Mouse (Mus musculus) heart, embryonic 12.5 days (tissue): ENCODE results near the gene Klk9. TPM values are rescaled to one million over a fixed set of nuclear protein-coding genes. Genes with fewer than 3 reads are reported as not detected.
A peak's percentile ranks its signal among the peaks of the same experiment; 100 is the strongest.

ENCODE experiments used
- ATAC-seq: fragments of 200-750 bp; cut with Nextera tagmentation; 2 replicates; pipeline ENCODE4 v1.8.0; 2017; ENCODE audit warnings: moderate TSS enrichment, moderate library complexity; ENCODE audit not compliant: insufficient number of reproducible peaks, low FRiP score
- H3K27ac ChIP-seq: fragments of 300-500 bp; sonication (generic); 2 replicates; pipeline ENCODE4 v1.5.1; 2016; ENCODE audit warnings: mild to moderate bottlenecking, moderate library complexity; ENCODE audit not compliant: poor library complexity, severe bottlenecking
- H3K27me3 ChIP-seq: fragments of 300-500 bp; sonication (generic); replicated peaks from 2 replicates; pipeline ENCODE4 v1.6.1; 2016; ENCODE audit warnings: mild to moderate bottlenecking, moderate library complexity
- H3K36me3 ChIP-seq: fragments of 300-500 bp; sonication (generic); 2 replicates; pipeline ENCODE4 v1.6.1; 2016; ENCODE audit warnings: mild to moderate bottlenecking, moderate library complexity
- H3K4me1 ChIP-seq: fragments of 300-500 bp; sonication (generic); replicated peaks from 2 replicates; pipeline ENCODE4 v1.6.1; 2016; ENCODE audit warnings: mild to moderate bottlenecking
- H3K4me2 ChIP-seq: fragments of 300-500 bp; sonication (generic); 2 replicates; pipeline ENCODE4 v1.6.1; 2016; ENCODE audit warnings: mild to moderate bottlenecking, moderate library complexity
- H3K4me3 ChIP-seq: fragments of 300-500 bp; sonication (generic); 2 replicates; pipeline ENCODE4 v1.5.1; 2016; ENCODE audit warnings: mild to moderate bottlenecking
- H3K9ac ChIP-seq: fragments of 300-500 bp; sonication (generic); 2 replicates; pipeline ENCODE4 v1.6.1; 2016; ENCODE audit warnings: mild to moderate bottlenecking, moderate library complexity
- H3K9me3 ChIP-seq: fragments of 300-500 bp; sonication (generic); replicated peaks from 2 replicates; pipeline ENCODE4 v1.6.1; 2016; ENCODE audit warnings: mild to moderate bottlenecking, moderate library complexity
- WGBS: fragments of 180-500 bp; shearing (Covaris S2); methylation state at CpG from one replicate; pipeline ENCODE4 v1.1.7; 2016; 5-methylcytosine and 5-hydroxymethylcytosine counted together
- polyA plus RNA-seq: library from polyadenylated mRNA; unstranded; fragments of >200 nt; fragmentation: Nextera tagmentation; extraction: Ambion mirVana; gene quantifications from 2 replicates; pipeline ENCODE4 v1.2.1, GENCODE M21; 2016

Klk9 gene
- polyA plus RNA-seq, 1 experiment from 2014 or later: not detected

DNA sequence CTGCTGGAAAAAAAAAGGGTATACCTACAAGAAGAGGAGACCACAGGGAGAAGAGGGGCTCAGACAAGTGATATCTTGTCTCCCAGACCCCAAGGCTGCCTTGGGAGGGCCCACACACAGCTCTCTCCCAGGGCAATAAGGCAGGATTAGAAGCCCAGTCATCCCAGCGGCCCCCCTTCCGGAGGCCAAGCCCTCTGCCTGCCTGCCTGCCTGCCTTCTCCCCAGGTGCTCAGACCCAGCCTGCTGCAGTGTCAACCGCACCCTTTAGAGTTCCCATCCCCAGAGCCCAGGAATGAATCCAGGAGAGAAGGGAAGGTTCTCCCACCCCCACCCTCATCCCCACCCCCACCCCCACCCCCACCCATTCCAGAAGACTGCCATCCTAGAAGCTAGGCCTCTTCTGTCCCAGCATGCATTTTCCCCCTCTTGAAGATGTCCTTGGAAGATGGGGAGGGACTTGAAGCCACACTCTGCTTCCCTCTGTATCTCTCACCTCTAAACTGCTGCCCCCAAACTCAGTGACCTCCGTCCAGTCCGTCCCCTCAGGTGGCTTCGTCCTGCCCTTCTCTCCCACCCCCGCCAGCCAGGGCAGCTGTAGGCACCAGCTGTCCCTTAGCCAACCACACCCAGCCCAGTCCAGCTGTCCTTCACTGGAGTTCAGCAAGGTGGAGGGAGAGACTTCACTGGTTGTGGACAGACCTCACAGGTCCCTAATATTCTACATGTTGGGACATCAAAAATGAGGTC is 16.2 kb upstream of the Klk9 start:
- no peak overlapping the region for H3K9ac ChIP-seq
- no peaks in the 10 kb centered on the region for H3K9me3 ChIP-seq
- H3K4me2 ChIP-seq: no peak overlapping the region
- H3K4me3 ChIP-seq: no peak overlapping the region
- no peaks in the 10 kb centered on the region for H3K36me3 ChIP-seq
- no peaks in the 10 kb centered on the region for H3K4me1 ChIP-seq
- ATAC-seq: no peak
- H3K27ac ChIP-seq: no peak overlapping the region
- 47% methylated on average over 7 of the region's 7 CpGs for WGBS
- H3K27me3 ChIP-seq: no peaks in the 10 kb centered on the region

DNA sequence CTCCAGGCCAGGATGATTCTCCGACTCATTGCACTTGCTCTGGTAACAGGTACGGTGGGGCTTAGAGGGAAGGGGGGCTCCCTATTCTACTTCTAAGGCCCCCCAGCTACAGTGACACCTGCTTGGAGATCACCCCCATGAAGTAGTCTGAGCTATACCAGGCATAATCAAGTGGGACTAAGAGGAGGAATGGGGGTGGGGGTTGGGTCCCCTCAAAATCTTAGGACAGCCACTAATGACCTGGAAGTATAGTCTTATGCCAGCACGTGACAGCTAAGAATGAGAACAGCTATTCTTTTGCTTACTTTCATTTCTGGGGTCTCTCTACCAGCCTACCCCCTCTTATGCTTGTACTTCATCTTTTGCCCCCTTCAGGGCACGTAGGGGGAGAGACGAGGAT is 15.2 kb upstream of the Klk9 start:
- 75% methylated on average over 5 of the region's 5 CpGs for WGBS
- Histone ChIP-seq H3K27me3 (peaks cover 2% of the 10 kb centered on the region), H3K4me2 (no peak overlapping the region), H3K4me3 (no peak overlapping the region), H3K4me1 (0 out of 2 replicates have a peak, but pooled peaks cover 3% of the 10 kb centered on the region), H3K9me3 (no peaks in the 10 kb centered on the region), H3K27ac (no peak overlapping the region), H3K9ac (no peak overlapping the region), H3K36me3 (no peaks in the 10 kb centered on the region)
- no peak for ATAC-seq

GRCm38 (mm10) chr7:43777423-43777822 is 14.3 kb upstream of the Klk9 start:
- 0 out of 2 replicates have a peak, but pooled peaks cover 3% of the 10 kb centered on the region for H3K4me1 ChIP-seq
- 74% methylated on average over 12 of the region's 12 CpGs for WGBS
- H3K9me3 ChIP-seq: no peaks in the 10 kb centered on the region
- peaks cover 6% of the 10 kb centered on the region for H3K27me3 ChIP-seq
- H3K27ac ChIP-seq: no peak overlapping the region
- no peak overlapping the region for H3K4me2 ChIP-seq
- no peak for ATAC-seq
- no peak overlapping the region for H3K4me3 ChIP-seq
- H3K36me3 ChIP-seq: no peaks in the 10 kb centered on the region
- no peak overlapping the region for H3K9ac ChIP-seq

DNA sequence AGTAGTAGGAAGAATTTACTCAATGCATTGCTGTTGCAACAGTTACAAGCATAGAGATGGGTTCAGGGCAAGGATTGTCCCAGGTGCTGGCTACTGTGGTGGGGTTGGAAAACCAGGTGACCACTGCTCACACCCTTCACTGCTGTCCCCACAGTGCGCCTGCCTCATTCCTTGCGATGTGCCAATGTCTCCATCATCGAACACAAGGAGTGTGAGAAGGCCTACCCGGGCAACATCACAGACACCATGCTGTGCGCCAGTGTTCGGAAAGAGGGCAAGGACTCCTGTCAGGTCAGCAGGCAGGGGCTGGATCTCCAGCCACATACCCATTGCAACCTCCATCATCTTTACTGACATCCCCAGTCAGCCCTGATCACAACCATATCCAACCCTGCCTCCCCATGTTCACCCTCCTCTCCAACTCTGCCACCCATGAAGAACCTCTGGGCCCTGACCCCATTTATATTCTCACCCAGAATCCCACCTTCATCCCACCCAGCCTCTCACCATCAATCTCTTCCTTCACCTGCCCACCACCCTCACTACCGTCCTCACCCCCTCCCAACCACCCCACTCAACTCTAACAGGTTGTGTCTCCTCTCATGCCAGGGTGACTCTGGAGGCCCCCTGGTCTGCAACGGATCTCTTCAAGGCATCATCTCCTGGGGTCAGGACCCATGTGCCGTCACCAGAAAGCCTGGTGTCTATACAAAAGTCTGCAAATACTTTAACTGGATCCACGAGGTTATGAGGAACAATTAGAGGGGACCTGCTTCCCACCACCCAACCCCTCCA is 13.3 kb upstream of the Klk9 start:
- Histone ChIP-seq H3K9me3 (no peaks in the 10 kb centered on the region), H3K36me3 (no peaks in the 10 kb centered on the region), H3K9ac (no peak overlapping the region), H3K4me1 (peaks cover 6% of the 10 kb centered on the region; the same call in 1 of the 2 replicates), H3K4me2 (no peak overlapping the region), H3K27ac (no peak overlapping the region), H3K4me3 (no peak overlapping the region), H3K27me3 (peaks cover 14% of the 10 kb centered on the region)
- no peak for ATAC-seq
- 84% methylated on average over 10 of the region's 10 CpGs for WGBS

DNA sequence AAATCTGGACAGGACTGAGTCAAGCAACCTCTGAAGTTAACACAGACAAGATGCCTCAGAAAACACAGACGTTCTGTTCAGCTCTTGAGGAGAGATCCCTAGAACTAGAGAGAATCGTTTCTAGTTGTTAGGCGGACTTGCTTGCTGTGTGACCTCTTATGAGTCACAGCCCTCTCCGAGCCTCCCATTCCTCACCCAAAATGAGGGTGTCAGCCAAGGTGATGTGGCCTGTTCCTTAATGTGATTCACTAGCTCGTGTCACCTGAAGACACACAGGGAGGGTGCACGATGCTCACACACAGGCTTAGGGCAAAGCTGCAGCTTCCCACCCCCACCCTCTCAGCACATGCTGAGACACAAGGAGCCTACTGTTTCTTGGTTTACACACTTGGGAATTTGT is 11.4 kb upstream of the Klk9 start:
- Histone ChIP-seq H3K9me3 (no peaks in the 10 kb centered on the region), H3K4me3 (no peak overlapping the region), H3K36me3 (no peaks in the 10 kb centered on the region), H3K9ac (no peak overlapping the region), H3K27me3 (peaks cover 27% of the 10 kb centered on the region), H3K27ac (no peak overlapping the region), H3K4me2 (no peak overlapping the region), H3K4me1 (peaks cover 6% of the 10 kb centered on the region; the same call in 1 of the 2 replicates)
- no peak for ATAC-seq
- 50% methylated on average over 6 of the region's 6 CpGs for WGBS

DNA sequence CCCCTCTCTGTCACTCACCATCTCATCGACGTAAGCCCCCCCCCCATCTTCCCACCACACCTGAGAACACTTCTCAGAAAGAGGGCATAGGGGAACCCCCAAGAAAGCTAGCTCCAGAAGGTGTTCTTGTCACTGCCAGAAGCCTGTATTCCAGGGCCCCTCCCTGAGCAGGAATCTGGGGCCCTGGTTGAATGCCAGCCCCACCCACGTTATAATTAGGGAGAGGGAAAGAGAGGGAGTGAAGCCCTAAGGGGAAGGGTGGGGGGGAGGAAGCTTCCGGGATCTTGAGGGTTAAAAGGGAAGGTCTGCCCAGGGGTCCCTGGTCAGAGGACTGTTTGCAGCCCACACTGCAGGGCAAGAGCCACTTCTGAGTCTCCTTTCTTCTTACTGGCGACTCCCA is 10.9 kb upstream of the Klk9 start, which contains the start of gene Klk10:
Gene Klk10 (plus strand): TSS at position 290 of the 400 bp plus-strand sequence.
- peaks cover 27% of the 10 kb centered on the region for H3K27me3 ChIP-seq
- H3K9me3 ChIP-seq: no peaks in the 10 kb centered on the region
- H3K9ac ChIP-seq: no peak within 1 kb of the TSS
- no peak within 1 kb of the TSS for H3K4me2 ChIP-seq
- ATAC-seq: no peak
- no peak within 1 kb of the TSS for H3K4me3 ChIP-seq
- WGBS: 40% methylated on average over 5 of the region's 5 CpGs
- peaks cover 6% of the 10 kb centered on the region; the same call in 1 of the 2 replicates for H3K4me1 ChIP-seq
- H3K27ac ChIP-seq: no peak within 1 kb of the TSS
- H3K36me3 ChIP-seq: no peaks in the 10 kb centered on the region

- Histone ChIP-seq H3K27ac (no peak overlapping the region), H3K36me3 (no peaks in the 10 kb centered on the region), H3K4me2 (no peak overlapping the region), H3K4me3 (no peak overlapping the region), H3K9ac (no peak overlapping the region), H3K4me1 (peaks cover 6% of the 10 kb centered on the region; the same call in 1 of the 2 replicates), H3K27me3 (peaks cover 27% of the 10 kb centered on the region), H3K9me3 (no peaks in the 10 kb centered on the region)
- ATAC-seq: no peak
- WGBS: 83% methylated on average over 11 of the region's 11 CpGs
Measured at GRCm38 (mm10) chr7:43781541-43781940, 10.2 kb upstream of the Klk9 start.

DNA sequence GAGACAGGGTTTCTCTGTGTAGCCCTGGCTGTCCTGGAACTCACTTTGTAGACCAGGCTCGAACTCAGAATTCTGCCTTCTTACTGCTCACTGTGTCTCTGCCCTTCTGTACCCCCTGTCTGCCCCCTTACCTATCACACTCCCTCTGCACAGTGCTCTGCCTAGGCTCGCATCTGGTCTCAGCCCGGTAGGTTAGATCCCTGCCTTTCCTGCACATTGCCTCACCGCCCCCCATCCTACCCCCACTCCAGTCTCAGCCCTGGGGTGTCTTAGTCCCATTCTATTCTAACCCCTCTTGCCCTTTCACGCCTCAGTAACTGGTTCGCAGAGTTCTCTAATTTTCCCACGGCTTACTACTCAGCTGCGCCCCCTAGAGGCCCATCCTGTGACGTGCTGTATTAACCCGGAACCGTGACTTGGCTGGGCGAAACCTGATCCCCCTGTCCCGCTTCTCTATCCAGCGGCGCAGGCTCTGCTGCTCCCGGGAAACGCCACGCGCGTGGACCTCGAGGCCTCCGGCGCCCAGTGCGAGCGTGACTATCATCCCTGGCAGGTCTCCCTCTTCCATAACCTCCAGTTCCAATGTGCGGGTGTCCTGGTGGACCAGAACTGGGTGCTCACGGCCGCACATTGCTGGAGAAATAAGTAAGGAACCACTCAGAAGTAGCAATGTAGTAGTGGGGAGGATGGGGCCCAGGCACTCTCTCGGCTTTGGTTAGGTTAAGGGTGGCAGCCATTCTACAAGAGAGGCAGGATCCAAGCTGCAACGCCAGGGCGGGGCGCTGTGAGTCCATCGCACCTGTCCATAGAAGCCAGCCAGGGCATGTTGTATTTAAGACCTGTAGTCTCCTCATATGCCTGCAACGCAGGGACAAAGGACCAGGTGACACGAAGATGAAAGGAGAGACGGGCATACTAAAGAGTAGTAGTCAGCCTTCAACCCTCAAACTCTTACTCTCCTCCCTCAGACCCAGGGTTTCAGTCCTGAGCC is 9.1 kb upstream of the Klk9 start:
- Histone ChIP-seq H3K27me3 (peaks cover 27% of the 10 kb centered on the region), H3K4me3 (peak overlapping the region; percentile 30), H3K9ac (peak overlapping the region; percentile 45), H3K36me3 (no peaks in the 10 kb centered on the region), H3K27ac (no peak overlapping the region), H3K4me1 (peaks cover 6% of the 10 kb centered on the region; the same call in 1 of the 2 replicates), H3K9me3 (no peaks in the 10 kb centered on the region), H3K4me2 (peak overlapping the region; percentile 67)
- WGBS: 11% methylated on average over 36 of the region's 36 CpGs
- ATAC-seq: peak; percentile 41

DNA sequence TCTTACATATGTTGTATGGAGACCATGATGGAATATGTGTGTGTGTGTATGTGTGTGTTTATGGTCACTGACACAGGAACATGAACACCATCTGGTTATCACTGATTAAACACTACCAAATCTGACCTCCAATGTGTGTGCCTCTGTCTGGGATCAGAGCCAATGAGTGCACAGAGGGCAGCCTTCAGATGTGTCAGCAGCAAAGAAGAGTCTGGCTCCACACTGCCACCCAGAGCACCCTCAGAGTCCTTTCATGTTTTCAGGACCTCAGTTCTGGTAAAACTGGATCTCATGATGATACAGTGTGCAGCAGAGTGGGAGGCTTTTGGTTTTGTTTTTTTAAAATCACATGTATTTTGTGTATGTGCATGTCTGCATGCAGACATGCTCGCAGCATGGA is 6.4 kb upstream of the Klk9 start:
- no peak overlapping the region for H3K9ac ChIP-seq
- no peak overlapping the region for H3K4me2 ChIP-seq
- H3K4me3 ChIP-seq: no peak overlapping the region
- ATAC-seq: no peak
- H3K9me3 ChIP-seq: no peaks in the 10 kb centered on the region
- H3K27me3 ChIP-seq: peaks cover 27% of the 10 kb centered on the region
- no peak overlapping the region for H3K27ac ChIP-seq
- 84% methylated on average over 1 of the region's 1 CpGs for WGBS
- peaks cover 6% of the 10 kb centered on the region; the same call in 1 of the 2 replicates for H3K4me1 ChIP-seq
- no peaks in the 10 kb centered on the region for H3K36me3 ChIP-seq

DNA sequence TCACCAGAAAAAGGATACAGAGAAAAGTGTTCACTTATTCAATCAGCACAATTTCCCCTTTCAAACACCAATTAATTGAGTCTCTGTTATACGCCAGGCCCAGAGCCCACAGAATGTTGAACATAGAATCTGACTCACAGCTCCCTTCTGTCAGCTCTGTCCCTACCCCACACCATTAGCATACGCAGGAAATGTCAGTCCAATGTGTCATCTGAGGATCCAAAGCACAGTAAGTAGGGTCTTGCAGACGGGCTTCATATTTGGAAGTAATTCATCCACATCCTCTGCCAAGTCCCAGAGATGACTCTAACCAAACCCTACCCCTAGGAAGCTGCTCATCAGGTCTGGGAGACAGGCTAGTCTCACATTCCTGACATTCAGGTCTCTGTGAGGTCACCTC is 3.6 kb upstream of the Klk9 start:
- Histone ChIP-seq H3K9ac (no peak overlapping the region), H3K4me3 (no peak overlapping the region), H3K27ac (no peak overlapping the region), H3K4me1 (no peaks in the 10 kb centered on the region), H3K36me3 (no peaks in the 10 kb centered on the region), H3K4me2 (no peak overlapping the region), H3K27me3 (peaks cover 16% of the 10 kb centered on the region), H3K9me3 (no peaks in the 10 kb centered on the region)
- no peak for ATAC-seq
- 60% methylated on average over 3 of the region's 3 CpGs for WGBS
